Mouse (Mus musculus) layer of hippocampus, adult 8-10 months (tissue): ENCODE data around the gene Nacc1. TPM values are rescaled to one million over a fixed set of nuclear protein-coding genes. Genes with fewer than 3 reads are reported as not detected.

ENCODE experiments used
- DNase-seq, 2 experiments: peaks; one replicate each; pipeline ENCODE4 v3.0.0; 2022; ENCODE audit warnings: low spot score in 2 of 2
- total RNA-seq, 4 experiments: library from RNA; stranded (reverse); gene quantifications; 2 replicates each; pipeline ENCODE4 v1.2.4; 2022

The Nacc1 gene
- total RNA-seq, 4 experiments from 2014 or later = 86.2 to 91.2 (median 87.6) TPM

DNA sequence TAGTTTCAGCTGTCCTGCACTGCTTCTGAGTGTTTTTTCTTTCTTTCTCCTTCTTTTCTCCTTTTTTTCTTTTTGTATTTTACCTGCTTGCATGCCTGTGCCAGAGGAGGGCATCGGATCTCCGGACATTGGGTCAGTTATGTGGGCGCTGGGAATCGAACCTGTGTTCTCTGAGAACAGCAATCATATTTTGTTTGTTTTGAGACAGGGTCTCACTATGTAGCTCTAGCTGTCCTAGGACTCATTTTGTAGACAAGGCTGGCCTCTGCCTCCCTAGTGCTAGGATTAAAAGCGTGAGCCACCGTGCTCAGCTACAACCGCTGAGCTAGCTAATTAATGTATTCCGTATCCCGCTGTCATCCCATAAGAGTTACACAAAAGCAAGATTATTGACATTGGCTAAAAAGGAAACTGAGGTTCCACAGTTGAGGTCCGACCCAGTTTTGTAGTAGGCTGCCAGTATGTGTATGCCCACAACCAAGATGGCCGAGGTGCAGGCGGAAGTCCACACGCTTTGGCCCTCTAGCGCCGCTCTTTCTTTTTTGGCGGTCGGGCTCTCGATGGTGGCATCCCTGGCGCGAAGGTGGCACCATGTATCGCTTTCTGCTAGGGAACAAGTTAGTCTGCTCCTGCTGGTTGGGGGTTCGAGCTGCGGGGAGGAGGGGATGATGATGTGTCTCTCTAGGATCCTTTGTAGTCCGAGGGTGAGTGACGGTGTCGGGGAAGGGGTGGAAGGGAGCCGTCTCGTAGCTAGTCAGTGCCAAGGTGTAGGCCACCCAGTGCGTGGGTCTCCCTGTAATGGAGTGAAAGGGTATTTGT is 22.9 kb downstream of the Nacc1 start:
- DNase-seq = peak; percentile 76 to 82

GRCm38 (mm10) chr8:84663483-84664327 is 24.0 kb downstream of the Nacc1 start:
- peak; percentile 95 to 98 for DNase-seq

DNA sequence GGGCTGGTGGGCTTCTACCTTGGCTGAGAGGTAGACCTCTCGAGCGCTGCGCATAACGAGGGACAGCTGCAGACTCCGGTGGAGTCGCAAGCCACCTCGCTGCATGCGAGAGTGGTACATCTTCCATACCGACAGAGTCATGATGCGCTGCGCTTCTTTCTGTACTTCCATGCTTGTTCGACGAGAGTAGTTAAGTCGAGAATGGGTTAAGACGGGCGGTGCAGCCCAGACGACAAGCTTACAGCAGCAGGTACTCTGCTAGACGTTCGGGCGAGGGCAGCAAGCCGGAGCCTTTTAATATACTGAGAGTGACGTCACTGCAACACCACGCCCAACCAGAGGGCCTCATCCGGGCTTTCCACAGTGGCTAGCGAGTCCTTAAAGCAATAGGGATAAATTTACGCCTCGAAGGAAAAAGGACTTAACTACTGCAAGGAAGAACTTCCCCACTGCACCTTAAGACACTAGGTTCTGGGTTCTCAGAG is 25.0 kb downstream of the Nacc1 start, which contains the start of gene Ier2:
Gene Ier2, minus strand, starts transcription at position 272 of the 485 bp plus-strand sequence.
- peak; percentile 91 to 92 for DNase-seq

- DNase-seq = no peak
Observed at GRCm38 (mm10) chr8:84661961-84662571, 25.6 kb downstream of the Nacc1 start.

GRCm38 (mm10) chr8:84661458-84661871 is 26.2 kb downstream of the Nacc1 start:
- no peak for DNase-seq

GRCm38 (mm10) chr8:84660819-84661457 is 26.7 kb downstream of the Nacc1 start:
- no peak for DNase-seq

DNA sequence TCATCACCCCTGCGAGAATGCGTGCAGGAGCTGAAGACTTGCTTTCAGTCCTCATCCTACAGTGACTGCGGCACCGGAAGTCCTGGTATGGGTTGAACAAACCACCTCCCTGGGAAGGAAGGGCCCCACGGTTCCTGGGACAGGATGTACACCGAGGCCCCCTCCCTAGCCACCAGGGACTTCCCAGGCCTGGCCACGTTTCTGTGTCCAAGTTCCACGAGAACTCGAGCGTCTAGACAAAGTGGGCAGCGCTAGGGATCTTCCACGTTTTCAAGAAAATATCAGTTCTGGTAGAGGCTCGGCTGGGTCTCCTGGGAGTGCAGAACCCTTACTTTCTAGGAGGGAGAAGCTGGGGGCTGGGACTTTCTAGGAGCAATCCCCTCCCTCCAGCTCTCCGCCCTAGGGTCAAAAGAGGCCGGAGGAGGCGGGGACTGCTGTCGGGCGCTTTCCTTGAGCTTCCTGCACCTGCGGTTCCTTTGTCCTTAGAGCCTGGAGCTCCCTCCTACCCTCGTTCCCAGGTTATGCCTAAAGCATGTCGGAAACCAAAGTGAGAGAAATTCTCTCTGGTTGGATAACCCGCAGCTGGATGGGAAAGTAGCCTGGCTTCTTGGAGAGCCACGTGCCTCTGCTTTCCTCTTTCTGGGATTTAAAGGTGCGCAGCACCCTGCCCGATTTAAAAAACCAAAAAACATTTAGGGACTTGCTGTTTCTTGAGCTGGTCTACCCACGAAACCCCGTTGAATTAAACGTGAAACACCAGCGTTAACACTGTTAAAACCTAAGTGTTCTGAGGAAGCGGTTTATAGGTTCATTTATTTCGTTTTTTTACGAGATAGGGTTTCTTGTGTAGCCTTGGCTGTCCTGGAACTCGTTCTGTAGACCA is 27.5 kb downstream of the Nacc1 start:
- DNase-seq = no peak

DNA sequence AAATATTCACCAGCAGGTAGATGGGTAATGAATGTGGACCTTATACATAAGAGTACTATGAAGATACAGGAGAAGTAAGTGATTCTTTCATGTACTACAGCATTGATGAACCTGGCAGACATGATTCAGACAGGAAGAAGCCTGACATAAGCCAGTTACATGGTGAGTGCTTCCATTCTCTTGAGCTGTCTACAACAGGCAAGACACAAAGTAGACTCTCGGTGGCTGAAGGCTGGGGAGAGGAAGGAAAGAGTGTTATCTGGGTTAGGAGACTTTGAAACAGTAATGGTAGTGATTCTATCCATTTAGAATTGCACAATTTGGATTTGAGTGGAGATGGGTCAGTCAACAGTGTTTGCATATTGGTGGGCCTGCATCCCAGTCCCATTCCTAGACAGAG is 28.7 kb downstream of the Nacc1 start:
- DNase-seq = no peak

- DNase-seq = no peak
Observed at GRCm38 (mm10) chr8:84657680-84658079, 30.0 kb downstream of the Nacc1 start.

- DNase-seq = no peak
Observed at GRCm38 (mm10) chr8:84657203-84657602, 30.5 kb downstream of the Nacc1 start.

DNA sequence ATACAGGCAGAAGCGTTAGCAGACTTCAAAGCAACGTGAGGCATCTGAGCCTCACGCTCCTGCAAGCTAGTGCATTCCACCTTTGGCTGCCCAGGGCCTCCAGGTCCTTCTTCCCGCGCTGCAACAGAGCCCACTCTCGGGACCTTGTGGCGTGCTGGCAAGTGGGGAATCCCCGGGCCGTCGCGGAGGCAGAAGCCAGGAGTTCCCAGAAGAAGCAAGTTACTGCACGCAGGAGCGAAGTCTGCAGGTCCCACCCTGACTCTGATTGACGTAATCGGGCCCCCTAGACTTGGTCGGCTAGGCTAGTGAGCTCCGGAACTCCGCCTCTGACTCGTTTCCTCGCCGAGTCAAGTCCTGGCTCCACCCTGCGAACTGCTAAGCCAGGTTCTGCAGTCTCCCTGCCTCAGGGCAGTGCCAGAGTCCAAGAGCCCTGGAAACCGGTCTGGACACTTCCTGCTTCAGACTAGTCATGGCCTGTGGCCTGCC is 31.0 kb downstream of the Nacc1 start:
- DNase-seq = no peak

DNA sequence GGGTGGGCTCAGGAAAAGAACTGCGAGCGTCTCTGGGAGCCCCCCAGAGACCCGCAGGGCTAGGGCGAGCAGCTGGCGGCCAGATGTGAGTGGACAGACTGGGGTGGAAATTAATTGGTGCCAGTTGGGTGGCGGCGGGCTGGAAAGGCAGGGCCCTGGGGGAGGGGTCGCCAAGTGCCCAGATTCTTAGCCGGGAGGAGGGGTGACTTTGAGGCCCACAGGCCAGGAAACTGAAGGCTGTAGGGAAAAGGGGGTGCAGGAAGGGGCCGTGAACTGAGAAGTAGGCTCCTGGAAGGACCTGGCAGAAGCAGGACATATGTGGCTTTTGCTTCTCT is 31.5 kb downstream of the Nacc1 start:
- no peak for DNase-seq

- no peak for DNase-seq
Observed at GRCm38 (mm10) chr8:84655336-84656190, 32.1 kb downstream of the Nacc1 start.

GRCm38 (mm10) chr8:84654597-84654996 is 33.1 kb downstream of the Nacc1 start:
- DNase-seq = no peak

- DNase-seq = no peak
Observed at GRCm38 (mm10) chr8:84653092-84653631, 34.5 kb downstream of the Nacc1 start.

DNA sequence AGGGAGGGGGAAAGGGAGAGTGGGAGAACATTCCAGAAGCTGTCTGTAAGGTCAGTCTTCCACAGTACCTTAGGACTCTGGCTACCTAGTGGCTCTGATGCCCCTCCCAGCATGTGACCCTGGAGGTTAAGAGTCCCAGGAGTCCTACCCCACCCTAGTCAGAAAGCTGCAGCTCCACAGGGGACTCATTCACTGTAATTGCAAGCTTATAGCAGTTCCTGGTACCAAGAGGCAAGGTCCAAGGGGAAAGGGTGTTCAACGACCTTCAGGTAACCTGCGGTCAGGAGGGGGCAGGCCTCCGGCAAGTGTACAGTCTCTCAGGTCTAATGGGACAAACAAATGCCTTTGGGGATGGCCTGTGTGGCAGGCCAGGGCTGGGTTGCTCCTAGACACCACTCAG is 37.4 kb downstream of the Nacc1 start:
- no peak for DNase-seq

- DNase-seq = no peak
Observed at GRCm38 (mm10) chr8:84647461-84647901, 40.2 kb downstream of the Nacc1 start.

- DNase-seq = no peak
Observed at GRCm38 (mm10) chr8:84646800-84647199, 40.9 kb downstream of the Nacc1 start.

DNA sequence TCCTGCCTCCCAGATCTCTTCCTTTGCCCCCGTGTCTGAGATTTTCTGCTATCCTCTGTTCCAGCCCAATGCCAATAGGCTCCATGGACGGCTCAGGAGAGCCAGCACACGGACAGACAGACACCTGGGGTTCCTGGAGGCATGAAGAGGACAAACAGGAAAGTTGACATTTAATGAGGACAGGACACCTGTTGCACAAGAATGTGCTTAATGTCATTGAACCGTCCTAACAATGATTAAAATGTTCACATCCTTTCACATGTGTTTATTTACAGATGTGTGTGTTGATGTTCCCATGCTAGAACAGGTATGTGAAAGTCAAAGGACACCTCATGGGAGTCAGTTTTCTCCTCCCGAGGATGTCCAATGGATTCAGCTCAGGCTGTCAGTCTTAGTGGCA is 44.6 kb downstream of the Nacc1 start:
- no peak for DNase-seq
